Mouse (Mus musculus): Measurements from ENCODE around the gene Acin1.

GRCm38 (mm10) chr14:54727565-54727964 is 40.8 kb upstream of the Acin1 start:
- TF ChIP-seq POLR2A (IDR thresholded peaks at IDR 0.05; ENCODE audit: borderline replicate concordance, control insufficient read depth, low read depth, low read length) (no peak), CTCF (IDR thresholded peaks at IDR 0.05; ENCODE audit: control insufficient read depth, insufficient read depth, low read length) (no peak)
